Mouse (Mus musculus) liver, postnatal 0 days (tissue): ENCODE data around the gene Tbc1d16. TPM values are rescaled to one million over a fixed set of nuclear protein-coding genes. Genes with fewer than 3 reads are reported as not detected.
"Not testable (repeated sequence)": the region's sequence is repeated elsewhere in the genome, so short reads cannot be mapped to it uniquely, and the experiment has no call there.

Experiments used
- ATAC-seq: fragments of 200-750 bp; cut with Nextera tagmentation; 2 replicates; pipeline ENCODE4 v1.8.0; 2017; ENCODE audit warnings: mild to moderate bottlenecking, moderate library complexity
- DNase-seq: peaks from one replicate; pipeline ENCODE4 v3.0.0-alpha.2; 2016
- H3K27ac ChIP-seq: fragments of 300-500 bp; sonication (generic); 2 replicates; pipeline ENCODE4 v1.5.1; 2014; ENCODE audit warnings: antibody characterized with exemption, moderate library complexity, mild to moderate bottlenecking, low read depth
- H3K27me3 ChIP-seq: fragments of 300-500 bp; sonication (generic); 2 replicates; pipeline ENCODE4 v1.6.1; 2014; ENCODE audit warnings: low read length, control low read depth, mixed read lengths; ENCODE audit not compliant: insufficient read depth
- H3K36me3 ChIP-seq: fragments of 300-500 bp; sonication (generic); replicated peaks from 2 replicates; pipeline ENCODE4 v1.6.1; 2014; ENCODE audit warnings: mild to moderate bottlenecking, control low read depth, low read length, moderate library complexity, mixed read lengths; ENCODE audit not compliant: insufficient read depth
- H3K4me1 ChIP-seq: fragments of 300-500 bp; sonication (generic); 2 replicates; pipeline ENCODE4 v1.6.1; 2014; ENCODE audit warnings: antibody characterized with exemption, mild to moderate bottlenecking, control low read depth; ENCODE audit not compliant: insufficient read depth
- H3K4me2 ChIP-seq: fragments of 300-500 bp; sonication (generic); 2 replicates; pipeline ENCODE4 v1.6.1; 2014; ENCODE audit warnings: low read depth, mild to moderate bottlenecking, low read length, moderate library complexity, mixed read lengths
- H3K4me3 ChIP-seq: fragments of 300-500 bp; sonication (generic); 2 replicates; pipeline ENCODE4 v1.5.1; 2014; ENCODE audit warnings: low read depth, low read length
- H3K9ac ChIP-seq: fragments of 300-500 bp; sonication (generic); replicated peaks from 2 replicates; pipeline ENCODE4 v1.6.1; 2014; ENCODE audit warnings: mild to moderate bottlenecking, moderate library complexity
- H3K9me3 ChIP-seq: fragments of 300-500 bp; sonication (generic); 2 replicates; pipeline ENCODE4 v1.6.1; 2016; ENCODE audit warnings: mild to moderate bottlenecking, control low read depth, low read length, mixed read lengths
- CTCF ChIP-seq: sonication (generic); IDR thresholded peaks from 2 replicates; pipeline ENCODE4 v1.5.1; 2016; ENCODE audit warnings: antibody characterized with exemption, low read depth
- EP300 ChIP-seq: IDR thresholded peaks from 2 replicates; pipeline ENCODE4 v1.6.1; 2016; ENCODE audit warnings: antibody characterized with exemption, low read depth, mild to moderate bottlenecking
- WGBS: fragments of 180-500 bp; shearing (Covaris S2); extraction: QIAGEN DNeasy Blood & Tissue Kit; methylation state at CpG from one replicate; pipeline ENCODE4 v1.1.7; 2014; ENCODE audit not compliant: insufficient replicate concordance; 5-methylcytosine and 5-hydroxymethylcytosine counted together
- polyA plus RNA-seq: library from polyadenylated mRNA; unstranded; fragments of >200 nt; fragmentation: Nextera tagmentation; extraction: Ambion mirVana; gene quantifications from 2 replicates; pipeline ENCODE4 v1.2.1, GENCODE M21; 2015

Gene Tbc1d16
- polyA plus RNA-seq, 1 experiment from 2014 or later, result 1.5 TPM

DNA sequence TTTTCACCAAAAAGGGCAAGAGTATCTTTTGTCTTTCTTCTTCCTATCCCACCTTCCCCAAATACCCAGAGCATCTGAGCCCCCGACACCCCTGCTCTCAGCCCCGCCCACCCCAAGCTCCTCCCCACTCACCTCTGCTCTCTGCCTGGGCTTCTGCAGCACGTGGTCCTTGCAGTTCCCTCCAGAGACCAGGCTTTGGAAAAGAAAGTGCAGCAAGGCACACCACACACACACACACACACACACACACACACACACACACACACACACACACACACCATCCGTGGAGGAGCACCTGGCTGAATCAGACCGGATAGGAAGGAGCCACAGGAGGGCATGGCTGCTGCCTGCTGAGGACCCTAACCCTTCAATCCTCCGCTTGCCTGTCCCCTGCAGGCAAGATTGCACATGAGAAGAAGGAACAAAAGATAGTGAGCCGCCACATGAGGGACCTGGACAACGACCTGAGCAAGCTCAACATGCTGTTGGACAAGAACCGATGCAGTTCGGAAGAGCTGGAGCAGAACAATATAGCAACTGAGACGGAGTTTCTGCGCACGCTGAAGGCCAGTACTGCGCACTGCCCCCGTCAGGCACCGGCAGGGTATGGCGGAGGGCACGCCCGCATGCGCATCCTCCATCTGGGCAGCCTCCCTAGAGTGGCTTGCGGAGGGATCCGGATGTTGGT lies 24.7 kb upstream of the Tbc1d16 start:
- ATAC-seq (peak; percentile 75), DNase-seq (peak; percentile 64)
- Histone ChIP-seq H3K9me3 (no peaks in the 10 kb centered on the region), H3K4me1 (peaks cover 2% of the 10 kb centered on the region; the same call in 1 of the 2 replicates), H3K4me3 (no peak overlapping the region), H3K27ac (no peak overlapping the region), H3K9ac (no peak overlapping the region; the same call in 1 of the 2 replicates), H3K4me2 (peak overlapping the region; percentile 61), H3K27me3 (0 out of 2 replicates have a peak, but pooled peaks cover 6% of the 10 kb centered on the region), H3K36me3 (no peaks in the 10 kb centered on the region)
- TF ChIP-seq CTCF (peak; percentile 66), EP300 (no peak)
- WGBS, result 3% methylated on average over 22 of the region's 22 CpGs

DNA sequence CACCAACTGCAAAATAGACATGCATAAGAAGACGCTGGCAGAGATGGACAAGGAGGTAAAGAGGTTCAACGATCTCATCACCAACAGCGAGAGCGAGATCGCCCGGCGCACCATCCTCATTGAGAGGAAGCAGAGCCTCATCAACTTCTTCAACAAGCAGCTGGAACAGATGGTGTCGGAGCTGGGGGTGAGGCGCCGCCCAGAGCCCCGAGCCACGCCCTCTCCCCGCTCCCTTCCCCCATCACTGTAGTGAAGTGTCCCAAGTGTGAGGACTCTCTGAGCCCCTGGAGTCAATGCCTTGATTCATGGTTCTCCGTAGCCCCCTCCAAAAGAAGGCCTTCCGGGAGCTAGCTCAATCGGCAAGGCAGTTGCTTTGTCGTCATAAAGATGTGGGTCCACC lies 22.7 kb upstream of the Tbc1d16 start:
- no peak overlapping the region for H3K4me3 ChIP-seq
- 47% methylated on average over 17 of the region's 17 CpGs for WGBS
- H3K9me3 ChIP-seq, result no peaks in the 10 kb centered on the region
- H3K27me3 ChIP-seq, result 0 out of 2 replicates have a peak, but pooled peaks cover 7% of the 10 kb centered on the region
- no peak overlapping the region for H3K4me2 ChIP-seq
- DNase-seq, result no peak
- no peaks in the 10 kb centered on the region for H3K36me3 ChIP-seq
- no peak overlapping the region for H3K9ac ChIP-seq
- no peak overlapping the region for H3K27ac ChIP-seq
- no peak for TF ChIP-seq CTCF
- no peak for TF ChIP-seq EP300
- ATAC-seq, result no peak
- H3K4me1 ChIP-seq, result peaks cover 2% of the 10 kb centered on the region; the same call in 1 of the 2 replicates

DNA sequence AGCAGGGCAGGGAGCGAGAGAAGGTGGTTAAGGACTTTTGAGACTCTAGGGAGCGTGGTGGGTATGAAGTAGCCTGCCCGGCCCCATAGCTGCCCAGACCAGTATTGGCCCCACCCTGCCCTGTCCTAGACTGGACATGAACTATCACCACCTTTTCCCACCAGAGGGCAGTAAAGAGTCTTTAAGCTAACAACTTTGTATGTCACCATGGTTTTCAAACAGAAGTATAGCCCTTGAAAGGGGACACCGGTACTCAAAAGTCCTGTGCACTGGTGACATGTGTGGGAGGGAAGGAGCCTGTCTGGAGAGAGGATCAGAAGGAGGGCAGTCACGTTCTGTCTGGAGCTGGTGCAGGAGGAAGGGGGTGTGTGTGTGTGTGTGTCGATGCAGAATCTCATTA lies 20.7 kb upstream of the Tbc1d16 start:
- H3K36me3 ChIP-seq, result no peaks in the 10 kb centered on the region
- H3K4me2 ChIP-seq, result no peak overlapping the region
- TF ChIP-seq EP300, result no peak
- TF ChIP-seq CTCF, result peak; percentile 73
- DNase-seq (peak; percentile 58), ATAC-seq (peak; percentile 62)
- 0 out of 2 replicates have a peak, but pooled peaks cover 9% of the 10 kb centered on the region for H3K27me3 ChIP-seq
- H3K27ac ChIP-seq, result no peak overlapping the region
- H3K4me3 ChIP-seq, result no peak overlapping the region
- 26% methylated on average over 6 of the region's 6 CpGs for WGBS
- H3K4me1 ChIP-seq, result peaks cover 2% of the 10 kb centered on the region; the same call in 1 of the 2 replicates
- H3K9me3 ChIP-seq, result no peaks in the 10 kb centered on the region
- H3K9ac ChIP-seq, result no peak overlapping the region

DNA sequence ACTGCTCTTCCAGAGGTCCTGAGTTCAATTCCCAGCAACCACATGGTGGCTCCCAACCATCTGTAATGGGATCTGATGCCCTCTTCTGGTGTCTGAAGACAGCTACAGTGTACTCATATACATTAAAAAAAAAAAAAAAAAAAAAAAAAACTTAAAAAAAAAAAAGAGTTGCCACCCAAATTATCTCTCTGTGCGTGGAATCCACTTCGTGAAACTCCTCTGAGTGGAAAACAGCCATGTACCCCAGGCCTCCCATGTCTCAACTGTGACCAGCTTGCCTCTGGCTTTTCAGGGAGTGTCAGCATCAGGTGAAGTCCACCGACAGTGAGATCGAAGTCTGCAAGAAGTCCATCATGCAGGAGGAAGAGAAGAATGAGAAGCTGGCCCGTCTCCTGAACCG lies 17.2 kb upstream of the Tbc1d16 start:
- H3K4me1 ChIP-seq, H3K9ac ChIP-seq, DNase-seq, ATAC-seq, H3K27me3 ChIP-seq, H3K36me3 ChIP-seq, H3K4me3 ChIP-seq, H3K27ac ChIP-seq, H3K4me2 ChIP-seq, H3K9me3 ChIP-seq: not testable (repeated sequence)
- 82% methylated on average over 6 of the region's 6 CpGs for WGBS

DNA sequence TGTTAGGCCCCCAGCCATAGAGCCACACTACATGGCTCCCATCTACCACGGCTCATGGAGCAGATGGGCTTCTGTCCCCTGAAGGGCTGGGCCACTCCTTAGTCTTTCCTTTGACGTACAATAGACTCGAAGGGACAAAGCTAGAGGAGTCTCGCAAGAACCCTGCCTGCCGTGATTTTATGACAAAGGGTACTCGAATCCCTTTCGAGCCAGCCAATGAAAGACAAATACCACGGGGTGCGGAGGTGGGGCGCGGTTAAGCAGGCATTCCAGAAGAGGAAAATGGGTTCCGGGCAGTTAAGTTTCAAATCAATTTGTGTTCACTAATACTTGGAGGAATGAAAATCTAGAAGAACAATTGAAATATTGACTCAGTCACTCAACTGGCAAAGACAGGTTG lies 11.2 kb upstream of the Tbc1d16 start:
- no peak overlapping the region for H3K9ac ChIP-seq
- DNase-seq (no peak), ATAC-seq (no peak)
- no peaks in the 10 kb centered on the region for H3K27me3 ChIP-seq
- peaks cover 12% of the 10 kb centered on the region for H3K4me1 ChIP-seq
- no peak overlapping the region for H3K4me2 ChIP-seq
- no peaks in the 10 kb centered on the region for H3K36me3 ChIP-seq
- 85% methylated on average over 12 of the region's 12 CpGs for WGBS
- no peak overlapping the region for H3K27ac ChIP-seq
- no peak overlapping the region for H3K4me3 ChIP-seq
- TF ChIP-seq EP300 (no peak), CTCF (no peak)
- no peaks in the 10 kb centered on the region for H3K9me3 ChIP-seq

DNA sequence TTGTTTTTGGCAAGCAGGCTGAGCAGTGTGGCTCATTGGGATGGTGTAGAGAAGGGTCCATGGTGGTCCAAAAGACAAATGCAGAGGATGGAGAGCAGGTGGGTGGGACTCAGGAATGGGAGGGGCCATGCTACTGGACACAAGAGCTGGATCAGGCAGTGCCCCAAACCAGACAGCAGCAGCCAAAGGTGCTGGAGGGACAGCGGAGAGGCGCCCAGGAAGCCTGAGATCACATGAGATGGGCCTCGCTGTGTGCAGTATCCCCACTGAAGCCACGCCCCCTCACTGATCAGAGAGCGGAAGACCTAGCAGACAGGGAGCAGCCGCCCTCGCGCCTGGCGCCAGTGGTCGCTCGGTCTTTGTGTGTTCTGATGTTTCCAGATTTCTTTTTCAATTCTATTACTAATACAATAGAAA lies 10.0 kb upstream of the Tbc1d16 start:
- H3K36me3 ChIP-seq, result no peaks in the 10 kb centered on the region
- no peaks in the 10 kb centered on the region for H3K27me3 ChIP-seq
- H3K9me3 ChIP-seq, result no peaks in the 10 kb centered on the region
- no peak overlapping the region for H3K9ac ChIP-seq
- DNase-seq (peak; percentile 71), ATAC-seq (peak; percentile 63)
- 10% methylated on average over 11 of the region's 11 CpGs for WGBS
- TF ChIP-seq EP300 (no peak), CTCF (no peak)
- H3K4me3 ChIP-seq, result peak overlapping the region; percentile 30
- no peak overlapping the region for H3K27ac ChIP-seq
- peak overlapping the region; percentile 70 for H3K4me2 ChIP-seq
- peaks cover 12% of the 10 kb centered on the region for H3K4me1 ChIP-seq
